Mouse (Mus musculus) hindbrain, embryonic 11.5 days (tissue): Measurements from ENCODE around the gene Lztr1. TPM values are rescaled to one million over a fixed set of nuclear protein-coding genes. Genes with fewer than 3 reads are reported as not detected.

Experiments
- ATAC-seq: fragments of 200-750 bp; cut with Nextera tagmentation; 2 replicates; pipeline ENCODE4 v1.8.0; 2017; ENCODE audit warnings: mild to moderate bottlenecking, moderate TSS enrichment, moderate library complexity; ENCODE audit not compliant: low FRiP score
- DNase-seq: peaks from one replicate; pipeline ENCODE4 v3.0.0-alpha.2; 2015; ENCODE audit warnings: low spot score
- H3K27ac ChIP-seq: fragments of 300-500 bp; sonication (generic); 2 replicates; pipeline ENCODE4 v1.5.1; 2014; ENCODE audit warnings: mild to moderate bottlenecking, low read depth, low read length
- H3K27me3 ChIP-seq: fragments of 300-500 bp; sonication (generic); 2 replicates; pipeline ENCODE4 v1.6.1; 2014; ENCODE audit warnings: mild to moderate bottlenecking, low read length, moderate library complexity, mixed read lengths; ENCODE audit not compliant: control insufficient read depth, insufficient read depth
- H3K36me3 ChIP-seq: fragments of 300-500 bp; sonication (generic); 2 replicates; pipeline ENCODE4 v1.6.1; 2014; ENCODE audit warnings: mild to moderate bottlenecking, low read length, moderate library complexity, mixed read lengths; ENCODE audit not compliant: control insufficient read depth, insufficient read depth
- H3K4me1 ChIP-seq: fragments of 300-500 bp; sonication (generic); replicated peaks from 2 replicates; pipeline ENCODE4 v1.6.1; 2014; ENCODE audit warnings: low read length, mixed read lengths; ENCODE audit not compliant: control insufficient read depth, insufficient read depth
- H3K4me2 ChIP-seq: fragments of 300-500 bp; sonication (generic); replicated peaks from 2 replicates; pipeline ENCODE4 v1.6.1; 2014; ENCODE audit warnings: mild to moderate bottlenecking, low read depth, low read length
- H3K4me3 ChIP-seq: fragments of 300-500 bp; sonication (generic); 2 replicates; pipeline ENCODE4 v1.5.1; 2014; ENCODE audit warnings: low read depth, low read length
- H3K9ac ChIP-seq: fragments of 300-500 bp; sonication (generic); 2 replicates; pipeline ENCODE4 v1.6.1; 2014; ENCODE audit warnings: low read depth, low read length
- H3K9me3 ChIP-seq: fragments of 300-500 bp; sonication (generic); 2 replicates; pipeline ENCODE4 v1.6.1; 2016; ENCODE audit warnings: low read length; ENCODE audit not compliant: control insufficient read depth
- WGBS: fragments of 180-500 bp; shearing (Covaris S2); extraction: QIAGEN DNeasy Blood & Tissue Kit; methylation state at CpG from one replicate; pipeline ENCODE4 v1.1.7; 2014; 5-methylcytosine and 5-hydroxymethylcytosine counted together
- polyA plus RNA-seq: library from polyadenylated mRNA; unstranded; fragments of >200 nt; fragmentation: Nextera tagmentation; extraction: Ambion mirVana; gene quantifications from 2 replicates; pipeline ENCODE4 v1.2.1, GENCODE M21; 2014

The Lztr1 gene
- polyA plus RNA-seq, 1 experiment from 2014 or later, result 85.3 TPM

GRCm38 (mm10) chr16:17564771-17565170 lies 56.3 kb downstream of the Lztr1 start:
- no peak overlapping the region for H3K9ac ChIP-seq
- no peaks in the 10 kb centered on the region; the same call in 1 of the 2 replicates for H3K27me3 ChIP-seq
- no peak for DNase-seq
- peaks cover 4% of the 10 kb centered on the region for H3K4me1 ChIP-seq
- 70% methylated on average over 3 of the region's 3 CpGs for WGBS
- no peaks in the 10 kb centered on the region for H3K36me3 ChIP-seq
- no peak overlapping the region for H3K4me3 ChIP-seq
- ATAC-seq, result no peak
- no peak overlapping the region for H3K4me2 ChIP-seq
- H3K9me3 ChIP-seq, result no peaks in the 10 kb centered on the region
- no peak overlapping the region for H3K27ac ChIP-seq

- Histone ChIP-seq H3K4me2 (no peak overlapping the region), H3K9me3 (no peaks in the 10 kb centered on the region), H3K4me1 (no peaks in the 10 kb centered on the region), H3K4me3 (no peak overlapping the region), H3K27me3 (no peaks in the 10 kb centered on the region; the same call in 1 of the 2 replicates), H3K36me3 (no peaks in the 10 kb centered on the region), H3K9ac (no peak overlapping the region), H3K27ac (no peak overlapping the region)
- no peak for DNase-seq
- ATAC-seq, result no peak
- 35% methylated on average over 4 of the region's 4 CpGs for WGBS
Measured at GRCm38 (mm10) chr16:17566186-17566585, 57.7 kb downstream of the Lztr1 start.

Other genes starting within 250 kb of the Lztr1 start
- 5.7 and 7.7 TPM in 2 replicates for gene Tmem191c, start 232.6 kb upstream of the Lztr1 start, polyA plus RNA-seq
- gene Serpind1, start 177.3 kb upstream of the Lztr1 start, polyA plus RNA-seq, result 0.24 and 0.74 TPM in 2 replicates
- gene Snap29, start 102.7 kb upstream of the Lztr1 start, polyA plus RNA-seq, result 8.3 and 9.0 TPM in 2 replicates
- gene Pi4ka, start 102.4 kb upstream of the Lztr1 start, polyA plus RNA-seq, result 43.4 and 45.3 TPM in 2 replicates
- gene Crkl, start 56.7 kb upstream of the Lztr1 start, polyA plus RNA-seq, result 79.1 and 87.5 TPM in 2 replicates
- 2.5 and 2.6 TPM in 2 replicates for gene Aifm3, start 19.1 kb upstream of the Lztr1 start, polyA plus RNA-seq
- gene Thap7, start 22.4 kb downstream of the Lztr1 start, polyA plus RNA-seq, result 47.6 and 49.3 TPM in 2 replicates
- 0.52 and 1.1 TPM in 2 replicates for gene Lrrc74b, start 52.6 kb downstream of the Lztr1 start, polyA plus RNA-seq
- gene P2rx6, start 53.2 kb downstream of the Lztr1 start, polyA plus RNA-seq, result 0.49 and 0.63 TPM in 2 replicates
- gene Slc7a4, start 74.5 kb downstream of the Lztr1 start, polyA plus RNA-seq, result 1.9 and 2.1 TPM in 2 replicates
- 39.1 and 40.9 TPM in 2 replicates for gene Smpd4, start 110.7 kb downstream of the Lztr1 start, polyA plus RNA-seq
- 4.4 and 5.9 TPM in 2 replicates for gene Ccdc74a, start 137.8 kb downstream of the Lztr1 start, polyA plus RNA-seq
- 34.2 and 42.8 TPM in 2 replicates for gene Med15, start 224.2 kb downstream of the Lztr1 start, polyA plus RNA-seq